Mouse (Mus musculus) ES-E14 (cell line): Measurements from ENCODE around the gene Itga11.

ENCODE experiments used
- HCFC1 ChIP-seq: IDR thresholded peaks from 2 replicates; pipeline ENCODE4 v1.6.1; 2012; ENCODE audit warnings: low read length, inconsistent platforms, borderline replicate concordance; ENCODE audit not compliant: insufficient read depth
- ZC3H11A ChIP-seq: IDR thresholded peaks from 2 replicates; pipeline ENCODE4 v1.6.1; 2012; ENCODE audit warnings: low read depth, mild to moderate bottlenecking, inconsistent platforms, low read length, borderline replicate concordance
- ZNF384 ChIP-seq: IDR thresholded peaks from 2 replicates; pipeline ENCODE4 v1.6.1; 2012; ENCODE audit warnings: low read depth, low read length, inconsistent platforms

DNA sequence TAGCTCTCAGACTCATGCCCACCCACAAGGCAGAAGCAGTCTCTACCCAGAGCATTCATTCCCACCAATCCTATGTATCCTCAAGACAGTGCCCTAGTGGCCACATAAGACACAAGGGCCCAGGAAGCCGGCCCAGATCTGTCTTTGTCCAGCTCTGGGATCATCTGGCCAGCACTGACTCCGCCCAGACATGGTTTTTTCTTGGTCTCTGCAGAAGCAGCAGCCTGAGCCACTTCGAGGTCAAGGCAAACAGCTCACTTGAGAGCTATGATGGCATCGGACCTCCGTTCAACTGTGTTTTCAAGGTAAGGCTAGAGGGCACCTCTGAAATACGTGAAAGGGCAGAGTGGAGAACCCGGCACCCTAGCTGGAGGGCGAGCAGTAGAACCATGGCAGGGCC is 95.1 kb downstream of the Itga11 start:
- TF ChIP-seq HCFC1, result no peak
- no peak for TF ChIP-seq ZNF384
- no peak for TF ChIP-seq ZC3H11A
